Mouse (Mus musculus): ENCODE results near the gene Eif1. TPM values are rescaled to one million over a fixed set of nuclear protein-coding genes. Genes with fewer than 3 reads are reported as not detected.

Gene Eif1
- 320 and 367 TPM in 2 replicates for polyA plus RNA-seq (2012; rRNA removed)

GRCm38 (mm10) chr11:100319492-100320171 lies at the start of gene Eif1:
Eif1 (plus strand) TSS chr11:100319885.

GRCm38 (mm10) chr11:100333944-100334457 lies 14.3 kb downstream of the Eif1 start, which contains the start of gene Gast:
Gast (plus strand) TSS chr11:100334407.

GRCm38 (mm10) chr11:100355972-100356818 lies 36.5 kb downstream of the Eif1 start, which contains the start of gene Hap1:
Hap1 (minus strand) TSS chr11:100356128.

Other genes with a start within 250 kb of the Eif1 start
- not detected in 2 replicates for gene Krt32, start 231.7 kb upstream of the Eif1 start, polyA plus RNA-seq (2012; rRNA removed)
- gene Krt35, start 223.6 kb upstream of the Eif1 start, polyA plus RNA-seq (2012; rRNA removed) = not detected in 2 replicates
- not detected in 2 replicates for gene Krt36, start 214.3 kb upstream of the Eif1 start, polyA plus RNA-seq (2012; rRNA removed)
- 0.11 TPM in 1 of 2 replicates, not detected in the other for gene Krt13, start 198.3 kb upstream of the Eif1 start, polyA plus RNA-seq (2012; rRNA removed)
- gene Krt15, start 184.0 kb upstream of the Eif1 start, polyA plus RNA-seq (2012; rRNA removed) = 2.6 and 33.5 TPM in 2 replicates
- gene Krt19, start 171.2 kb upstream of the Eif1 start, polyA plus RNA-seq (2012; rRNA removed) = 1.3 and 12.8 TPM in 2 replicates
- 0.06 and 0.10 TPM in 2 replicates for gene Krt9, start 126.6 kb upstream of the Eif1 start, polyA plus RNA-seq (2012; rRNA removed)
- 4.5 and 41.4 TPM in 2 replicates for gene Krt14, start 112.3 kb upstream of the Eif1 start, polyA plus RNA-seq (2012; rRNA removed)
- not detected in 2 replicates for gene Krt16, start 71.0 kb upstream of the Eif1 start, polyA plus RNA-seq (2012; rRNA removed)
- 0.59 and 8.2 TPM in 2 replicates for gene Krt17, start 58.9 kb upstream of the Eif1 start, polyA plus RNA-seq (2012; rRNA removed)
- gene Krt42, start 50.0 kb upstream of the Eif1 start, polyA plus RNA-seq (2012; rRNA removed) = not detected in 2 replicates
- 0.26 and 0.29 TPM in 2 replicates for gene Gast, start 14.5 kb downstream of the Eif1 start, polyA plus RNA-seq (2012; rRNA removed)
- gene Hap1, start 36.2 kb downstream of the Eif1 start, polyA plus RNA-seq (2012; rRNA removed) = 183 and 184 TPM in 2 replicates
- gene Jup, start 77.9 kb downstream of the Eif1 start, polyA plus RNA-seq (2012; rRNA removed) = 57.1 and 75.3 TPM in 2 replicates
- 18.9 and 36.6 TPM in 2 replicates for gene P3h4, start 95.0 kb downstream of the Eif1 start, polyA plus RNA-seq (2012; rRNA removed)
- 29.8 and 75.3 TPM in 2 replicates for gene Fkbp10, start 95.8 kb downstream of the Eif1 start, polyA plus RNA-seq (2012; rRNA removed)
- gene Nt5c3b, start 121.9 kb downstream of the Eif1 start, polyA plus RNA-seq (2012; rRNA removed) = 113 and 117 TPM in 2 replicates
- 1.5 TPM in 2 replicates for gene Klhl10, start 122.0 kb downstream of the Eif1 start, polyA plus RNA-seq (2012; rRNA removed)
- gene Klhl11, start 152.9 kb downstream of the Eif1 start, polyA plus RNA-seq (2012; rRNA removed) = 7.5 and 8.1 TPM in 2 replicates
- gene Acly, start 208.1 kb downstream of the Eif1 start, polyA plus RNA-seq (2012; rRNA removed) = 182 and 207 TPM in 2 replicates
- 1.6 and 1.7 TPM in 2 replicates for gene Ttc25, start 225.7 kb downstream of the Eif1 start, polyA plus RNA-seq (2012; rRNA removed)